Mouse (Mus musculus) left cerebral cortex, adult 8-10 months (tissue): Measurements from ENCODE around the gene Cbfa2t3. TPM values are rescaled to one million over a fixed set of nuclear protein-coding genes. Genes with fewer than 3 reads are reported as not detected.

ENCODE experiments used
- microRNA-seq, 2 experiments: library from miRNA; unstranded; fragments of <30 nt; microRNA quantifications; one replicate each; pipeline ENCODE4 v1.2.0; 2022
- total RNA-seq, 4 experiments: library from RNA; stranded (reverse); gene quantifications; 2 replicates each; pipeline ENCODE4 v1.2.4; 2022

Cbfa2t3 gene
- total RNA-seq, 4 experiments from 2014 or later = 21.6 to 26.5 (median 24.1) TPM

Small RNAs within 50 kb of the gene (microRNA-seq; reads per million reads assigned to microRNA genes)
- gene Mir6396 = 0 reads per million in 2 experiments

Other genes with a start within 250 kb of the Cbfa2t3 start
- gene Snai3, start 238.4 kb downstream of the Cbfa2t3 start, total RNA-seq = under 1 TPM; 0.59 to 0.80 (median 0.75) TPM
- 10 to 100 TPM; 33.2 to 39.7 (median 37.7) TPM for gene Rnf166, start 223.0 kb downstream of the Cbfa2t3 start, total RNA-seq
- 10 to 100 TPM; 21.3 to 27.5 (median 22.6) TPM for gene Ctu2, start 223.0 kb downstream of the Cbfa2t3 start, total RNA-seq
- 1 to 10 TPM; 5.6 to 6.7 (median 6.1) TPM for gene Piezo1, start 147.8 kb downstream of the Cbfa2t3 start, total RNA-seq
- gene Cdt1, start 131.1 kb downstream of the Cbfa2t3 start, total RNA-seq = 1 to 10 TPM; 4.1 to 5.0 (median 4.4) TPM
- 10 to 100 TPM; 52.8 to 60.2 (median 57.6) TPM for gene Aprt, start 122.2 kb downstream of the Cbfa2t3 start, total RNA-seq
- gene Galns, start 87.6 kb downstream of the Cbfa2t3 start, total RNA-seq = 10 to 100 TPM in 3 of 4 experiments, 1 to 10 TPM in 1; 9.3 to 11.5 (median 10.9) TPM
- 10 to 100 TPM; 73.8 to 84.5 (median 76.0) TPM for gene Trappc2l, start 87.5 kb downstream of the Cbfa2t3 start, total RNA-seq
- not detected for gene Pabpn1l, start 76.4 kb downstream of the Cbfa2t3 start, total RNA-seq
- 10 to 100 TPM; 22.7 to 28.2 (median 26.1) TPM for gene Acsf3, start 76.4 kb upstream of the Cbfa2t3 start, total RNA-seq
- 1 to 10 TPM in 3 of 4 experiments, under 1 TPM in 1; 0.62 to 1.2 (median 1.1) TPM for gene Cdh15, start 148.9 kb upstream of the Cbfa2t3 start, total RNA-seq